Mouse (Mus musculus) layer of hippocampus, postnatal 36 days (tissue): ENCODE data around the gene Ocm. TPM values are rescaled to one million over a fixed set of nuclear protein-coding genes. Genes with fewer than 3 reads are reported as not detected.

Experiments
- DNase-seq, 2 experiments: peaks; one replicate each; pipeline ENCODE4 v3.0.0; 2022
- total RNA-seq, 2 experiments: library from RNA; stranded (reverse); gene quantifications; 2 replicates each; pipeline ENCODE4 v1.2.3; 2021

The Ocm gene
- total RNA-seq, 2 experiments from 2014 or later: not detected

DNA sequence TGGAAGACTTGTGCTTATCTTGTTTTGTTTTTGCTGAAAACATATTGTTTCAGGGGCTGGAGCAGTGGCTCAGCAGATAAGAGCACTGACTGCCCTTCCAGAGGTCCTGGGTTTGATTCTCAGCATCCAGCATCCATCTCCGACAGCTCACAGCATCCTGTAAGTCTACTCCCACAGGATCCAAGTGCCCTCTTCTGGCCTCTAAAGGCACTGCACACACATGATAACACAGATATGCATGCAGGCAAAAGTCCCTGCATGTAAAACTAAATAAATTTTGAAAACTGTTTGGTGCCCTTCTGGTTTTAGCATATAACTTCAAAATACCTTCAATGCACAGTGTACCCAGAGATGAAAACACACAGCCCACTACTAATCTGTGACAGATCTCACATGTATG lies 27.1 kb downstream of the Ocm start:
- no peak for DNase-seq

DNA sequence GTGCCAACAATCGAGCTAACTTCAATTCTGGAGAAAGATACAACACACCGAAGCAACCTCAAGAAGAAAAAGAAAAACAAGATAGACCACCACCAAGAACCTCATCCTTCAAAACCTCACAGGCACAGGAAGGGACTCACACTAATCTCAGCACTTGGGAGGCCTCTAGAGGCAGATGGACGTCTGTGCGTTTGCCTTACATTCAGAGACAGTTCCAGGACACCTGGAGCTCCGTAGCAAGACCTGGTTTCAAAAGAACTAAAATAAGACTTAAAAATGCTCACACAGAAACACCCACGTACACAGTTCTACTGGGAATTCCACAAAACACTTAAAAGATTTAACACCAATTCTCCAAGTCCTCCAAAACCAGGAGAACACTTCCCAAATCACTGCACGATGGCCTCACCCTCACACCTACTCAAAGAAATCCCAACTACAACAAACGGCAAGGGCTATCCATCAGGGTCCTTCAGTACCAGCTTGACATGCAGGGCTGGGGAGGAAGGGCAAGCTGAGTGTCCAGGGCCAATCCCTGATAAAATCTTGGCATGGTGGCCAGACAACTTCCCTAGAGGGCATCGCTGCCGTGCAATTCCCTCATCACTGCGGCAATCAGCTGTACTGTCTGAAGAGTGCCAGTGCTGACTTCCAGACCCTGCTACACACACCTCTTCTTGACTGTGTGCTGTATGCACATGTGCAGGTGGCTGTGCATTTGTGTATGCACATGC lies 31.7 kb downstream of the Ocm start:
- DNase-seq: no peak

GRCm38 (mm10) chr5:143993849-143994248 lies 32.6 kb downstream of the Ocm start:
- no peak for DNase-seq

DNA sequence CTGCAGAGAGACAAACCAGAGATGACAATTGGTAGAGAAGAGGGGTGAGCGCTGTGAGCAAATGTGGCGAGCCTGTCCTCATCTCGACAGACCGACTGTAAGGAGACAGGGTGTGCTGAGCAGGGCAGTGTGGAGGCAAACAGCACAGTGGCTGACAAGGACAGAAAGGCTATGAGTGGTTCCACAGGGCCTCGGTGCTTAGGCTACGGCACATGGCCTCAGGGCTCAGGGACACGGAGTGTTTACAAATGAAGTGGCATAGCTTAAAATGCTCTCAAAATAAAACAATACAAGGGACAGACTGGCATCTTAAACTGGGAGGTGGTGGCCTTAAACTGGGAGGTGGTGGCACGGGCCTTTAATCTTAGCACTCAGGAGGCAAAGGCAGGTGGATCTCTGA lies 33.2 kb downstream of the Ocm start:
- no peak for DNase-seq

- no peak for DNase-seq
Measured at GRCm38 (mm10) chr5:143992661-143993060, 33.8 kb downstream of the Ocm start.

GRCm38 (mm10) chr5:143990086-143990485 lies 36.4 kb downstream of the Ocm start:
- DNase-seq: no peak

DNA sequence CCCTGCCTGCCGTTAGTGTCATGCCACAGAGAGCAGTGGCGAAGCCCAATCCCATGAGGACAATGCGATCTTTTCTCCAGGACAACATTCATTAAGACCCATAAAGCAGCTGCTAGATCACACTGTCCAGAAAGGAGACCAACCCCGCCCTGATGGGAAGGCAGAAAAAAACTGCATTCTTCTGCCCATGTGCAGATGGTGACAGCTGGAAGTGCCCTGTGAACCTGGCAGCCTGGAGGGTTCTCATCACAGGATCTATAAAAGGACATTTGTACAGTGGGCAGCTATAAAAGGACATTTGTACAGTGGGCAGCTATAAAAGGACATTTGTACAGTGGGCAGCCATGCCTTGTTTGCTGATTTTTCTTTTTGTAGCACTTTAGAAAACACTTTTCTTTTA lies 37.4 kb downstream of the Ocm start:
- peak; percentile 16 to 30 for DNase-seq

GRCm38 (mm10) chr5:143987596-143987995 lies 38.9 kb downstream of the Ocm start:
- DNase-seq: no peak

DNA sequence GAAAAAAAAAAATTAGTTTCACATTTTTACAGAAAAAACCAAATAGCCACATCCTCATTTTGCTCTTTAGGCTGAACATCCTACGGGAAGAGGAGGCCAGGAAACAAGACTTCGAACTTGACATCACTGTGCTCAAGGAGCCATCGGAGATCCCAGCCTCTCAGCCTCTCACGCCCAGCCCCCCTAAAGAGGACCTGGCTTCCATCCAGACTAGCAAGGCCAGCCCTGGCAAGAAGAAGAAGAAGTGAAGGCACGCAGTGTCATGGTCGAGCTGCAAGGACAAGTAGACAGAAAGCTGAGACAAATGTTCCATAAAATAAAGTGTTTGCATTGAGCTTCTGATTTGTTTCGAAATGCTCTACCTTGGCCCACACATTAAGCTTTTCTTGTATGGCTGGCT lies 41.1 kb downstream of the Ocm start:
- no peak for DNase-seq

- no peak for DNase-seq
Measured at GRCm38 (mm10) chr5:143982361-143982760, 44.1 kb downstream of the Ocm start.

- DNase-seq: no peak
Measured at GRCm38 (mm10) chr5:143980858-143981257, 45.6 kb downstream of the Ocm start.

DNA sequence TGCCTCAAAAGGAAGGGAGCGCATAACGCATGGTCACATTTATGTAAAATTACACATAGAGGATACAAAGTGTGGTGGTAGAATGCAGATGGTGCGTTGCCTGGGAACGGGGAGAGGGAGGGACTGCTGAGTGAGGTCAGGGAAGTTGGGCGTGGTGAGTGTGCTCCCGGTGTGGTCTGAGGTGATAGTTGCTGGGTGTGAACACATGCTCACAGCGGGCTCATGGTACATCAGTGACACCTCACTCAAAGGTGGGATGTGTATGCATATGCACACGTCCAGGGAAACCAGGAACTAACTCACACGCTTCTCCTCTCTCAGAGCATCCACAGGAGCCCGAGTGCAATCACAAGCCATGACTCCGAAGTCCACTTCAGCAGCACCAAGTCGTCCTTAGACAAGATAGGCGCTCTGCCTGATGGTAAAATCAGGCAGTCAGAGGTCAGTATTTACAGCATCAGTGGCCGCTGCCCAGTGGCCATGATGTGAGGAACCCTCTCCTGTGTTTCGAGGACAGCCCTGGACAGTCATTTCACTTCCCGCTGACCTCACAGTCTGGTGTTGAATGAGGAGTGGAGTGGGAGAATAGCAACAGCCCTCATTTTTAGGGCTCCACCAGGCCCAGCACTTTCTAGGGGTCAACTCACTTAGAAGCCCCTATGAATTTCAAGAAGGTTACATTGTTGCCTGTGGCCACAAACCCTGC lies 49.6 kb downstream of the Ocm start:
- no peak for DNase-seq

DNA sequence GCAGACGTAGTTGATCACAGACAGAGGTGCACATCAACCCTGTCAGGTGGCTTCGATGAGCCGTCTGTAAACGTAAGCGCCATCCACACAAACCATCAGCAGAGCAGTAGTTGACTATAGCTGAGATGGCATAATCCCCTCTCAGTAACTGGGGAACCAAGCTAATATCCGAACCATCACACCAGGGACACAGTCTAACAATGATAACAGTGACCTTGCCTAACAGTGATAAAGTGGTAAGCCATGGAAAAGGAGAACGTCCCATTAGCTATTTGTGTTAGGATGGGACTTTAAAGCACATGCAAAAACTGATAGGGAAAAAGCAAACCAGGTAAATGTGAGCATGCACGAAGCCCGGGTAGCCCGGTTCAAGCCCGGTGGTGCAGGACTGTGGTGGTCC lies 50.2 kb downstream of the Ocm start:
- DNase-seq: no peak

DNA sequence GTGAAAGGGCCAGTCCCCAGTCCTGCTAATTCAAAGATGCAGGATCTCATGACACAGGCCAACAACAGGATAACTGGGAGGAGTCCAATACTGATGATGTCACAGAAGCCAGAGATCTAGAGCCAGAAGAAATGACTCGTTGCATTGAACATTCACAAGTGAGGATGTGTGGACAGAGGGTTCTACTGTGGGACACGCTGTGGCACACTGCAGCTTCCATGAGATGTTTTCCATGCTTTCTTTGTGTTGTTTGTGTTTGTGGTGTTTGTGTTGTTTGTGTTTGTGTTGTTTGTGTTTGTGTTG lies 50.9 kb downstream of the Ocm start:
- DNase-seq: no peak

- DNase-seq: peak; percentile 43 to 55
Measured at GRCm38 (mm10) chr5:143974931-143975630, 51.4 kb downstream of the Ocm start.

DNA sequence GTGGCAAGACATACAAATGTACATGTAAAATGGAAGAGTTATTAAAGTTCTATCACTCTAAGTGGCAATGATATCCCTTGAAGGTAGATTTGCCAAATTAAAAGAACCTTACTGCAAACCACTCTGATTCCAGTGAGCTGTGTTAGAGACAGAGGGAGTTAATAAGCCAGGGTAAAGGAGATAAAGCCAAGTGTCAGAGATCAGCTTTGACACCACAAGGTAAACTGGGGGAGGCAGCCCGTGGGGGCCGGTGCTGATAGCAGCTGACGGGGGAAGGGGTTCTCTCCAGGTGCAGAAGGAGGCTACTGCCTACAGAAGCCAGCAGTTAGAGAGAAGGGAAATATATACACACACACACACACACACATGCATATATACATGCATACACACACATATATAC lies 53.8 kb downstream of the Ocm start:
- DNase-seq: no peak

Other genes with a start within 250 kb of the Ocm start
- 10 to 100 TPM; 42.3 to 43.4 TPM for gene Eif2ak1, start 208.9 kb downstream of the Ocm start, total RNA-seq
- gene Ankrd61, start 129.0 kb downstream of the Ocm start, total RNA-seq: not detected
- 10 to 100 TPM; 29.2 to 34.9 TPM for gene Aimp2, start 116.8 kb downstream of the Ocm start, total RNA-seq
- gene Pms2, start 116.7 kb downstream of the Ocm start, total RNA-seq: 10 to 100 TPM; 13.9 to 16.3 TPM
- gene Gm42421, start 98.5 kb downstream of the Ocm start, total RNA-seq: 1 to 10 TPM; 1.2 to 2.6 TPM
- 1 to 10 TPM; 2.1 to 3.0 TPM for gene Rsph10b, start 93.6 kb downstream of the Ocm start, total RNA-seq
- 10 to 100 TPM; 32.4 to 36.9 TPM for gene Ccz1, start 11.8 kb downstream of the Ocm start, total RNA-seq
- gene Lmtk2, start 73.8 kb upstream of the Ocm start, total RNA-seq: 10 to 100 TPM; 94.2 to 99.2 TPM
- under 1 TPM; 0.13 to 0.25 TPM for gene Bhlha15, start 163.6 kb upstream of the Ocm start, total RNA-seq
- 100 to 1,000 TPM; 106 TPM for gene Tecpr1, start 196.9 kb upstream of the Ocm start, total RNA-seq
- gene Bri3, start 217.8 kb upstream of the Ocm start, total RNA-seq: 10 to 100 TPM; 61.9 to 63.7 TPM